ENCODE assay signal across 17 mouse cellular contexts in the genomic region with DNA sequence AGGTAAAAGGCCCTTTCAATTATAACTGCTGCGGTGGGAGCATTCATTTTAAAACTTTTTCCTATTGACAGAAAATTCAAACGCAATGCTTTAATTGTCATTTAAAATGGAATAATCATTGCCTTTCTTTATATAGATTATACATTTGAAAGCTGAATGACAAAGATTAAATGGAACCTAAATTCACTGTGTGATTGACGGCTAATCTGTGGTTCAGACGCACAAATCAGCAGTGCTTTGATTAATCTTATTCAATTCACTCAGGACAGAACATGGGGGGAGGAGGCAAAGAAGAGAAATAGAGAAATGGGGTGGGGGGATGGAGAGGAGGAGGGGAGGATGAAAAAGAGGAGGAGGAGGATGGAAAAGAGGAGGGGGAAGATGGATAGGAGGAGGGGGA.
A peak's percentile ranks its signal among the peaks of the same experiment; 100 is the strongest.
DNase-seq lines count a peak whose midpoint lies in the region; ATAC-seq lines count a peak whose summit lies in the region.
"Had no signal": no experiment of that assay in that cellular context is flagged by ENCODE, and none has a peak within 500 bp of the region (broad histone marks: within the 10 kb centered on the region; RNA-seq: fewer than 3 reads in every experiment).

No protein-coding gene starts in this region.

- H3K4me1 ChIP-seq in forebrain, embryonic 13.5 days = no peaks in the 10 kb centered on the region
- no peaks in the 10 kb centered on the region for H3K4me1 ChIP-seq in forebrain, embryonic 10.5 days
- H3K4me1 ChIP-seq in midbrain, embryonic 11.5 days (ENCODE audit: control insufficient read depth, insufficient read depth, low read length) = no peaks in the 10 kb centered on the region
- no peaks in the 10 kb centered on the region for H3K4me1 ChIP-seq in midbrain, embryonic 16.5 days (ENCODE audit: control insufficient read depth, insufficient read depth, low read length)
- no peaks in the 10 kb centered on the region for H3K4me1 ChIP-seq in forebrain, embryonic 15.5 days
- H3K4me1 ChIP-seq: embryonic facial prominence, embryonic 10.5 days; embryonic facial prominence, embryonic 12.5 days had no signal

- 26% methylated on average over 4 of the region's 4 CpGs for WGBS in forebrain, embryonic 13.5 days
- WGBS in forebrain, embryonic 10.5 days = 65% methylated on average over 4 of the region's 4 CpGs
- 49% methylated on average over 4 of the region's 4 CpGs for WGBS in midbrain, embryonic 11.5 days
- WGBS in midbrain, embryonic 16.5 days = 25% methylated on average over 4 of the region's 4 CpGs
- 30% methylated on average over 4 of the region's 4 CpGs for WGBS in forebrain, embryonic 15.5 days

- DNase-seq in forebrain, embryonic 10.5 days (ENCODE audit: extremely low spot score, low spot score) = no peak
- DNase-seq in midbrain, embryonic 11.5 days (ENCODE audit: low spot score, missing footprints) = no peak
- no peak for DNase-seq in testis, postnatal 14 days (ENCODE audit: low spot score)
- no peak for DNase-seq in kidney, adult 18-20 months
- DNase-seq: adrenal gland, adult 2 months; adrenal gland, postnatal 10 days; adrenal gland, postnatal 25 days; cerebellum, adult 11-12 months; cerebellum, adult 2 months; cerebellum, adult 9-10 months; cerebellum, postnatal 10 days; cerebellum, postnatal 25 days had no signal

- no peak overlapping the region for H3K27ac ChIP-seq in forebrain, embryonic 13.5 days
- H3K27ac ChIP-seq in forebrain, embryonic 10.5 days = no peak overlapping the region
- H3K27ac ChIP-seq in midbrain, embryonic 11.5 days (ENCODE audit: low read depth, low read length) = no peak overlapping the region
- H3K27ac ChIP-seq in midbrain, embryonic 16.5 days (ENCODE audit: low read length) = no peak overlapping the region
- no peak overlapping the region for H3K27ac ChIP-seq in forebrain, embryonic 15.5 days (replicated peaks)
- H3K27ac ChIP-seq: embryonic facial prominence, embryonic 10.5 days; embryonic facial prominence, embryonic 12.5 days had no signal

- H3K9me3 ChIP-seq in forebrain, embryonic 13.5 days (replicated peaks) = no peaks in the 10 kb centered on the region
- no peaks in the 10 kb centered on the region for H3K9me3 ChIP-seq in forebrain, embryonic 10.5 days
- H3K9me3 ChIP-seq in midbrain, embryonic 11.5 days (ENCODE audit: control insufficient read depth, low read length) = no peaks in the 10 kb centered on the region
- H3K9me3 ChIP-seq in midbrain, embryonic 16.5 days (replicated peaks; ENCODE audit: control insufficient read depth, low read length, poor library complexity, severe bottlenecking) = no peaks in the 10 kb centered on the region
- H3K9me3 ChIP-seq in forebrain, embryonic 15.5 days = no peaks in the 10 kb centered on the region
- H3K9me3 ChIP-seq: embryonic facial prominence, embryonic 10.5 days; embryonic facial prominence, embryonic 12.5 days had no signal

- H3K9ac ChIP-seq in forebrain, embryonic 13.5 days = no peak overlapping the region
- H3K9ac ChIP-seq in midbrain, embryonic 11.5 days (ENCODE audit: low read length) = no peak overlapping the region
- H3K9ac ChIP-seq in midbrain, embryonic 16.5 days (ENCODE audit: low read depth, low read length) = no peak overlapping the region
- H3K9ac ChIP-seq in forebrain, embryonic 15.5 days (replicated peaks) = no peak overlapping the region
- H3K9ac ChIP-seq: embryonic facial prominence, embryonic 12.5 days had no signal

- no peak overlapping the region for H3K4me3 ChIP-seq in forebrain, embryonic 13.5 days
- no peak overlapping the region for H3K4me3 ChIP-seq in forebrain, embryonic 10.5 days
- no peak overlapping the region for H3K4me3 ChIP-seq in midbrain, embryonic 11.5 days (ENCODE audit: low read depth, low read length)
- no peak overlapping the region for H3K4me3 ChIP-seq in midbrain, embryonic 16.5 days (ENCODE audit: low read depth, low read length)
- H3K4me3 ChIP-seq in forebrain, embryonic 15.5 days = no peak overlapping the region
- H3K4me3 ChIP-seq: embryonic facial prominence, embryonic 10.5 days; embryonic facial prominence, embryonic 12.5 days had no signal

- peak; percentile 76; the same call in 1 of the 2 replicates for ATAC-seq in forebrain, embryonic 13.5 days
- ATAC-seq in midbrain, embryonic 11.5 days (ENCODE audit: low FRiP score) = peak; percentile 34; the same call in 1 of the 2 replicates
- ATAC-seq in midbrain, embryonic 16.5 days = no peak
- ATAC-seq in forebrain, embryonic 15.5 days (replicated peaks) = peak; percentile 66; the same call in 1 of the 2 replicates

- H3K36me3 ChIP-seq in forebrain, embryonic 13.5 days (ENCODE audit: poor library complexity, severe bottlenecking) = no peaks in the 10 kb centered on the region
- no peaks in the 10 kb centered on the region for H3K36me3 ChIP-seq in forebrain, embryonic 10.5 days (replicated peaks)
- no peaks in the 10 kb centered on the region for H3K36me3 ChIP-seq in midbrain, embryonic 11.5 days (ENCODE audit: control insufficient read depth, insufficient read depth, low read length)
- no peaks in the 10 kb centered on the region for H3K36me3 ChIP-seq in midbrain, embryonic 16.5 days (ENCODE audit: control insufficient read depth, insufficient read depth, low read length)
- H3K36me3 ChIP-seq in forebrain, embryonic 15.5 days = no peaks in the 10 kb centered on the region
- H3K36me3 ChIP-seq: embryonic facial prominence, embryonic 10.5 days; embryonic facial prominence, embryonic 12.5 days had no signal

- no peak overlapping the region for H3K4me2 ChIP-seq in forebrain, embryonic 13.5 days
- no peak overlapping the region for H3K4me2 ChIP-seq in midbrain, embryonic 11.5 days
- no peak overlapping the region for H3K4me2 ChIP-seq in midbrain, embryonic 16.5 days (ENCODE audit: low read length)
- no peak overlapping the region for H3K4me2 ChIP-seq in forebrain, embryonic 15.5 days (replicated peaks)
- H3K4me2 ChIP-seq: embryonic facial prominence, embryonic 12.5 days had no signal

- H3K27me3 ChIP-seq in forebrain, embryonic 13.5 days = no peaks in the 10 kb centered on the region
- H3K27me3 ChIP-seq in forebrain, embryonic 10.5 days (ENCODE audit: poor library complexity, severe bottlenecking) = no peaks in the 10 kb centered on the region
- no peaks in the 10 kb centered on the region for H3K27me3 ChIP-seq in midbrain, embryonic 11.5 days (ENCODE audit: control insufficient read depth, insufficient read depth, low read length)
- H3K27me3 ChIP-seq in midbrain, embryonic 16.5 days (ENCODE audit: control insufficient read depth, insufficient read depth, low read depth, low read length) = no peaks in the 10 kb centered on the region
- no peaks in the 10 kb centered on the region for H3K27me3 ChIP-seq in forebrain, embryonic 15.5 days
- H3K27me3 ChIP-seq: embryonic facial prominence, embryonic 12.5 days had no signal
